Mouse (Mus musculus): ENCODE results near the gene Gm10330. TPM values are rescaled to one million over a fixed set of nuclear protein-coding genes. Genes with fewer than 3 reads are reported as not detected.
A peak's percentile ranks its signal among the peaks of the same experiment; 100 is the strongest.
"Not testable (repeated sequence)": the region's sequence is repeated elsewhere in the genome, so short reads cannot be mapped to it uniquely, and the experiment has no call there.

The Gm10330 gene
- 0.18 and 0.25 TPM in 2 replicates for polyA plus RNA-seq (2012; rRNA removed)

DNA sequence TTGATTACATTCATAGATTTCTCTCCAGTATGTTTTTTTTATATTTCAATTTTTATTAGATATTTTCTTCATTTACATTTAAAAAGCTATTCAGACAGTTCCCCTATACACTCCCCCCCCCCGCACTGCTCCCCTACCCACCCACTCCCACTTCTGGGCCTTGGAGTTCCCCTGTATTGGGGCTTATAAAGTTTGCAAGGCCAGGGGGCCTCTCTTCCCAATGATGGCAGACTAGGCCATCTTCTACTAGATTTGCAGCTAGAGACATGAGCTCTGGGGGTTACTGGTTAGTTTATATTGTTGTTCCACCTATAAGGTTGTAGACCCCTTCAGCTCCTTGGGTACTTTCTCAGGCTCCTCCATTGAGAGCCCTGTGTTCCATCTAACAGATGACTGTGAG, at the start of gene Gm10330:
Gene Gm10330, minus strand, starts transcription at position 101 of the 400 bp plus-strand sequence.
- not testable (repeated sequence) for DNase-seq (ENCODE audit: low spot score)

DNA sequence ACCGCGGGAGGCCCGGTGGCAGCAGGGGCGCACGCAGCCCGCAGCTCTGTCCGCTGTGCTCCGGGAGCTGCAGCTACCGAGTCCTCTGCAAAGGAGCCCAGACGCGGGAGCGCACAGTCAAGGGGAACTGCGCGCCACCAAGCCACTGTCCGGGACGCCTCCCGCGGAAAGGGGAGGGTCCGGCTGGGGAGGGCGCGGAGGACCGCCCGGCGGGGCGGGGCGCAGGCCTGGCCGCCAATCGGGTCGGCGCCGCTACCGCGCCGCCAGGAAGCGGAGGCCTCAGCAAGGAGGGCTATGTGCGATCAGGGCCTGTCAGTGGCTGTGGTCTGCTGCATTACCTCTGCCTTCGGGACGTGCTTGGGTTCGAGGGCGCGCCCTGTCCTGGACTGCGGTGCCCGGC, 20.7 kb upstream of the Gm10330 start:
- DNase-seq (ENCODE audit: low spot score) = not testable (repeated sequence)

DNA sequence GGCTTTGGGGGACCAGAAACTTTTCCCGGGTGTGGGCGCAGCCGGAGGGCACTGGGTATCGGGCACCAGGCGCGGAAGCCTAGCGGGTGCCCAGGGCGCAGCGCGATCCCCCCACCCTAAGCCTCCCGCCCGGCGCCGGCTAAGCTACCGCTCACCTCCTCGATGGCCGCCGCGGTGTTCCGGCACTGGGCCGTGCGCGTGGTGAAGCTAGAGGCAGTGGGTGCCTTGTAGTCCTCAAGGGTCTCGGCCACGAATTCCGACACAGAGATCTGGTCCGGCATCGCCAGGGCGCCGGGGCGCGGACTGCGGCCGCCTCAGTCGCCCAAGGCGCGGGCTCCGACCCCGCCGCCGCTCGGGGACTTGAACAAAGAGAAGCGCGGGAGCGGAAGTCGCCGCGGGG, 20.3 kb upstream of the Gm10330 start:
- peak; percentile 22 for DNase-seq (ENCODE audit: low spot score)

Measured in urinary bladder, adult 2 months (tissue).